Mouse (Mus musculus): ENCODE results near the gene Soga3.

DNA sequence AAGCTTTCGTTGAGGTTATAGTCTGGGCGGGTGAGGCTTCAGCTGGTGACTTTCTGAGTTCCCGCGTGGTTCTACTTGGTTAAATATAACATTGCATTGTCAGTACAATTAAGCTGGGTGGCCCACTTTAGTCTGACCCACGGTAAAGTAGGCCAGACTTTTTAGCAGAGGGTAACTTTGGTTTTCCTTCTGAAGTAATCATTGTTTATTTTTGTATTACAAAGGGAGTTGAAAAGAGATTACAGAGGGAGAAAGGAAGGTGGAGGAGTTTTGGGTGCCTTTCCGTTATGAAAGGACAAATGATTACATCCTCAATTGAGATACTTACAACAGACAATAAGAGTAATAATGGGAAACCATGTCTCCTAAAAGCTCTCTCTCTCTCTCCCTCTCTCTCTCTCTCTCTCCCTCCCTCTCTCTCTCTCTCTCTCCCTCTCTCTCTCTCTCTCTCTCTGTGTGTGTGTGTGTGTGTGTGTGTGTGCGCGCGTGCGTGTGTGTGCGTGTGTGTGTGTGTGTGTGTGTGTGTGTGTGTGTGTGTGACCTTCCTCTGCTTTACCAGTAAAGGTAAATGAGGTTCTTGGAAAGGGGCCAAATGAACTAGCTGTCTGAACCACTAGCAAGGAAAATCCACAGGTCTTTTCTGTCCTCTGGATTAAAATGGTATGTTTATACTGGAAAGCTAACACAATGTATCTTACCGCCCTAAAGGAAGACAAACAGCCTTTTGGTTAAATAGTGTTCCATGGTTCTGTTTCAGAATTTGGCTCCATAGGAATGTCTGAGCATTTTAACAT lies 1.2 kb downstream of the Soga3 start:
- TF ChIP-seq CTCF (IDR thresholded peaks at IDR 0.05; ENCODE audit: control insufficient read depth, insufficient read depth, insufficient replicate concordance, low read depth, low read length): no peak
- no peak for TF ChIP-seq POLR2A (IDR thresholded peaks at IDR 0.05; ENCODE audit: control insufficient read depth, low read depth, low read length)

Measured in testis, adult 2 months (tissue).